Mouse (Mus musculus): ENCODE measurements around the gene Ywhae. TPM values are rescaled to one million over a fixed set of nuclear protein-coding genes. Genes with fewer than 3 reads are reported as not detected.
"Not testable (repeated sequence)": the region's sequence is repeated elsewhere in the genome, so short reads cannot be mapped to it uniquely, and the experiment has no call there.

The Ywhae gene
- 1,507 and 1,584 TPM in 2 replicates for polyA plus RNA-seq (2015; fragmentation: Nextera tagmentation; extraction: Ambion mirVana)

- Histone ChIP-seq H3K27ac (ENCODE audit: low read length) (peak within 1 kb of the TSS; percentile 100), H3K9ac (ENCODE audit: low read depth, low read length) (peak within 1 kb of the TSS; percentile 100), H3K9me3 (replicated peaks; ENCODE audit: control insufficient read depth, low read length, poor library complexity, severe bottlenecking) (no peaks in the 10 kb centered on the region), H3K4me3 (ENCODE audit: low read depth, low read length) (peak within 1 kb of the TSS; percentile 96), H3K4me1 (ENCODE audit: control insufficient read depth, insufficient read depth, low read length) (peaks cover 40% of the 10 kb centered on the region), H3K27me3 (ENCODE audit: control insufficient read depth, insufficient read depth, low read depth, low read length) (no peaks in the 10 kb centered on the region), H3K4me2 (ENCODE audit: low read length) (peak within 1 kb of the TSS; percentile 92), H3K36me3 (ENCODE audit: control insufficient read depth, insufficient read depth, low read length) (no peaks in the 10 kb centered on the region)
- WGBS = under 1% methylated on average over 71 of the region's 76 CpGs
- peak; percentile 93 for ATAC-seq
These were observed at the start of gene Ywhae for GRCm38 (mm10) chr11:75732434-75733226. Gene Ywhae, plus strand, starts transcription at chr11:75732869.

- Histone ChIP-seq H3K4me1 (ENCODE audit: control insufficient read depth, insufficient read depth, low read length) (peaks cover 20% of the 10 kb centered on the region), H3K36me3 (ENCODE audit: control insufficient read depth, insufficient read depth, low read length) (peaks cover 2% of the 10 kb centered on the region; the same call in 1 of the 2 replicates), H3K27ac (ENCODE audit: low read length) (no peak overlapping the region), H3K4me3 (ENCODE audit: low read depth, low read length) (no peak overlapping the region), H3K27me3 (ENCODE audit: control insufficient read depth, insufficient read depth, low read depth, low read length) (no peaks in the 10 kb centered on the region), H3K9me3 (replicated peaks; ENCODE audit: control insufficient read depth, low read length, poor library complexity, severe bottlenecking) (no peaks in the 10 kb centered on the region), H3K9ac (ENCODE audit: low read depth, low read length) (no peak overlapping the region), H3K4me2 (ENCODE audit: low read length) (no peak overlapping the region)
- ATAC-seq = no peak
- 91% methylated on average over 5 of the region's 5 CpGs for WGBS
These were observed 48.2 kb upstream of the Ywhae start for GRCm38 (mm10) chr11:75684462-75684861.

GRCm38 (mm10) chr11:75684956-75685355 lies 47.7 kb upstream of the Ywhae start:
- Histone ChIP-seq H3K4me1 (ENCODE audit: control insufficient read depth, insufficient read depth, low read length) (peaks cover 19% of the 10 kb centered on the region), H3K4me3 (ENCODE audit: low read depth, low read length) (no peak overlapping the region), H3K27ac (ENCODE audit: low read length) (no peak overlapping the region), H3K9me3 (replicated peaks; ENCODE audit: control insufficient read depth, low read length, poor library complexity, severe bottlenecking) (no peaks in the 10 kb centered on the region), H3K4me2 (ENCODE audit: low read length) (no peak overlapping the region), H3K9ac (ENCODE audit: low read depth, low read length) (no peak overlapping the region), H3K27me3 (ENCODE audit: control insufficient read depth, insufficient read depth, low read depth, low read length) (no peaks in the 10 kb centered on the region), H3K36me3 (ENCODE audit: control insufficient read depth, insufficient read depth, low read length) (peaks cover 2% of the 10 kb centered on the region; the same call in 1 of the 2 replicates)
- ATAC-seq = no peak
- 85% methylated on average over 2 of the region's 2 CpGs for WGBS

GRCm38 (mm10) chr11:75687343-75687993 lies 45.2 kb upstream of the Ywhae start:
- H3K4me1 ChIP-seq (ENCODE audit: control insufficient read depth, insufficient read depth, low read length) = peaks cover 5% of the 10 kb centered on the region
- H3K9me3 ChIP-seq (replicated peaks; ENCODE audit: control insufficient read depth, low read length, poor library complexity, severe bottlenecking) = no peaks in the 10 kb centered on the region
- 81% methylated on average over 2 of the region's 2 CpGs for WGBS
- H3K27ac ChIP-seq (ENCODE audit: low read length) = no peak overlapping the region; the same call in 1 of the 2 replicates
- H3K4me2 ChIP-seq (ENCODE audit: low read length) = no peak overlapping the region
- no peak for ATAC-seq
- H3K9ac ChIP-seq (ENCODE audit: low read depth, low read length) = no peak overlapping the region
- no peak overlapping the region for H3K4me3 ChIP-seq (ENCODE audit: low read depth, low read length)
- H3K27me3 ChIP-seq (ENCODE audit: control insufficient read depth, insufficient read depth, low read depth, low read length) = no peaks in the 10 kb centered on the region
- H3K36me3 ChIP-seq (ENCODE audit: control insufficient read depth, insufficient read depth, low read length) = peaks cover 6% of the 10 kb centered on the region

- H3K9me3 ChIP-seq (replicated peaks; ENCODE audit: control insufficient read depth, low read length, poor library complexity, severe bottlenecking) = no peaks in the 10 kb centered on the region
- H3K27me3 ChIP-seq (ENCODE audit: control insufficient read depth, insufficient read depth, low read depth, low read length) = no peaks in the 10 kb centered on the region
- H3K4me3 ChIP-seq (ENCODE audit: low read depth, low read length) = no peak overlapping the region
- no peak for ATAC-seq
- no peak overlapping the region for H3K4me2 ChIP-seq (ENCODE audit: low read length)
- peaks cover 5% of the 10 kb centered on the region for H3K36me3 ChIP-seq (ENCODE audit: control insufficient read depth, insufficient read depth, low read length)
- H3K27ac ChIP-seq (ENCODE audit: low read length) = no peak overlapping the region
- no peak overlapping the region for H3K9ac ChIP-seq (ENCODE audit: low read depth, low read length)
- WGBS = 87% methylated on average over 2 of the region's 2 CpGs
- peaks cover 5% of the 10 kb centered on the region for H3K4me1 ChIP-seq (ENCODE audit: control insufficient read depth, insufficient read depth, low read length)
These were observed 44.5 kb upstream of the Ywhae start for GRCm38 (mm10) chr11:75688132-75688531.

GRCm38 (mm10) chr11:75689977-75690376 lies 42.7 kb upstream of the Ywhae start:
- Histone ChIP-seq H3K27ac (ENCODE audit: low read length) (no peak overlapping the region), H3K4me3 (ENCODE audit: low read depth, low read length) (no peak overlapping the region), H3K27me3 (ENCODE audit: control insufficient read depth, insufficient read depth, low read depth, low read length) (no peaks in the 10 kb centered on the region), H3K9me3 (replicated peaks; ENCODE audit: control insufficient read depth, low read length, poor library complexity, severe bottlenecking) (no peaks in the 10 kb centered on the region), H3K9ac (ENCODE audit: low read depth, low read length) (no peak overlapping the region), H3K4me2 (ENCODE audit: low read length) (no peak overlapping the region), H3K36me3 (ENCODE audit: control insufficient read depth, insufficient read depth, low read length) (peaks cover 11% of the 10 kb centered on the region), H3K4me1 (ENCODE audit: control insufficient read depth, insufficient read depth, low read length) (peaks cover 5% of the 10 kb centered on the region)
- WGBS = 94% methylated on average over 1 of the region's 1 CpGs
- ATAC-seq = no peak

GRCm38 (mm10) chr11:75691047-75691446 lies 41.6 kb upstream of the Ywhae start:
- Histone ChIP-seq H3K36me3 (ENCODE audit: control insufficient read depth, insufficient read depth, low read length) (peaks cover 11% of the 10 kb centered on the region), H3K4me3 (ENCODE audit: low read depth, low read length) (no peak overlapping the region)

GRCm38 (mm10) chr11:75693570-75693969 lies 39.1 kb upstream of the Ywhae start:
- Histone ChIP-seq H3K4me2 (ENCODE audit: low read length) (no peak overlapping the region), H3K36me3 (ENCODE audit: control insufficient read depth, insufficient read depth, low read length) (peaks cover 20% of the 10 kb centered on the region), H3K4me3 (ENCODE audit: low read depth, low read length) (no peak overlapping the region), H3K9me3 (replicated peaks; ENCODE audit: control insufficient read depth, low read length, poor library complexity, severe bottlenecking) (no peaks in the 10 kb centered on the region), H3K27ac (ENCODE audit: low read length) (no peak overlapping the region), H3K4me1 (ENCODE audit: control insufficient read depth, insufficient read depth, low read length) (no peaks in the 10 kb centered on the region), H3K9ac (ENCODE audit: low read depth, low read length) (no peak overlapping the region), H3K27me3 (ENCODE audit: control insufficient read depth, insufficient read depth, low read depth, low read length) (no peaks in the 10 kb centered on the region)
- WGBS = 92% methylated on average over 5 of the region's 5 CpGs
- ATAC-seq = no peak

More at GRCm38 (mm10) chr11:75691047-75691446, 41.6 kb upstream of the Ywhae start:
- no peak overlapping the region for H3K27ac ChIP-seq (ENCODE audit: low read length)
- no peak overlapping the region for H3K9ac ChIP-seq (ENCODE audit: low read depth, low read length)
- no peak for ATAC-seq
- peaks cover 2% of the 10 kb centered on the region for H3K4me1 ChIP-seq (ENCODE audit: control insufficient read depth, insufficient read depth, low read length)
- H3K27me3 ChIP-seq (ENCODE audit: control insufficient read depth, insufficient read depth, low read depth, low read length) = no peaks in the 10 kb centered on the region
- no peak overlapping the region for H3K4me2 ChIP-seq (ENCODE audit: low read length)
- no peaks in the 10 kb centered on the region for H3K9me3 ChIP-seq (replicated peaks; ENCODE audit: control insufficient read depth, low read length, poor library complexity, severe bottlenecking)

- 96% methylated on average over 3 of the region's 3 CpGs for WGBS
- not testable (repeated sequence) for H3K27me3 ChIP-seq (ENCODE audit: control insufficient read depth, insufficient read depth, low read depth, low read length); H3K9me3 ChIP-seq (replicated peaks; ENCODE audit: control insufficient read depth, low read length, poor library complexity, severe bottlenecking); H3K4me3 ChIP-seq (ENCODE audit: low read depth, low read length); H3K4me1 ChIP-seq (ENCODE audit: control insufficient read depth, insufficient read depth, low read length); H3K9ac ChIP-seq (ENCODE audit: low read depth, low read length); H3K27ac ChIP-seq (ENCODE audit: low read length); ATAC-seq; H3K4me2 ChIP-seq (ENCODE audit: low read length)
- H3K36me3 ChIP-seq (ENCODE audit: control insufficient read depth, insufficient read depth, low read length) = peaks cover 34% of the 10 kb centered on the region
These were observed 35.2 kb upstream of the Ywhae start for GRCm38 (mm10) chr11:75697464-75697863.

Data from midbrain, embryonic 16.5 days (tissue).